Mouse (Mus musculus): ENCODE measurements around the gene Hoxa13. TPM values are rescaled to one million over a fixed set of nuclear protein-coding genes. Genes with fewer than 3 reads are reported as not detected.

The Hoxa13 gene
- total RNA-seq, 2 experiments from 2014 or later = not detected

- no peak overlapping the region for H3K27ac ChIP-seq
- no peak for DNase-seq (ENCODE audit: low spot score in 2 of 2)
- no peak overlapping the region for H3K4me3 ChIP-seq
- TF ChIP-seq CTCF (conservative IDR thresholded peaks at IDR 0.05) = no peak
Measured at GRCm38 (mm10) chr6:52276920-52277319, 16.2 kb upstream of the Hoxa13 start.

- no peak for TF ChIP-seq CTCF (conservative IDR thresholded peaks at IDR 0.05)
- no peak for DNase-seq (ENCODE audit: low spot score in 2 of 2)
- Histone ChIP-seq H3K4me3 (no peak overlapping the region), H3K27ac (no peak overlapping the region)
Measured at GRCm38 (mm10) chr6:52276382-52276781, 15.7 kb upstream of the Hoxa13 start.

DNA sequence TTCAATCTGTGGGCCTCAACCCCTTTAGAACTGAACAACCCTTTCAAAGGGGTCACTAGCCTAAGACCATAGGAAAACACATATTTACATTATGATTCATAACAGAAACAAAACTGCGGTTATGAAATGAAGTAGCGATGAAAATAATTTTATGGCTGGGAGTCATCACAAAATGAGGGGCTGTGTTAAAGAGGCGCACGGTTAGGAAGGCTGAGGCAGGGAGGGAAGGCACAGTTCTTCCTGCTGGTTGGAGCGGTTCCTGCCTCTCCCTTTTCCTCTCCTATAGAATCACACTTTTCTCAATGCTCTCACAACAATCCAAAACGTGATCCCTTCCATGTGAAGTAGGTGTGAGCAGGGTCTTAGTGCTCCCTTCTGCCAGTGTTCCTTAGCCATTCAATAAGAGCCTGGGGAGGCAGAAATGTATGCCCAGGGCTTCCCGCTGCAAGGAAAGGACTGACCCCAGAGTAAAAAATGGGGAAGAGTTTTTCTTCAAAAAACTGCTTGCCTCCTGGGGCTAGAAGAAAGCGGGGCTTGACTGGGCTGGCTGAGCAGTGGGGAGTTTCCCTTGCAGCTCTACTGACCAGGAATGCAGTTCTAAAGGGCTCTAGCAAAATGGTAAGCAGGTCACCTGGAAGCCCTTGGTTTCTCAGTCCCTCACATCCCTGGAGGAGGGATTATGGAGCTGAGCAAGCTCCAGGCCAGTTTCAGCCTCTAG is 15.0 kb upstream of the Hoxa13 start:
- no peak overlapping the region for H3K4me3 ChIP-seq
- no peak for DNase-seq (ENCODE audit: low spot score in 2 of 2)
- TF ChIP-seq CTCF (conservative IDR thresholded peaks at IDR 0.05) = no peak

DNA sequence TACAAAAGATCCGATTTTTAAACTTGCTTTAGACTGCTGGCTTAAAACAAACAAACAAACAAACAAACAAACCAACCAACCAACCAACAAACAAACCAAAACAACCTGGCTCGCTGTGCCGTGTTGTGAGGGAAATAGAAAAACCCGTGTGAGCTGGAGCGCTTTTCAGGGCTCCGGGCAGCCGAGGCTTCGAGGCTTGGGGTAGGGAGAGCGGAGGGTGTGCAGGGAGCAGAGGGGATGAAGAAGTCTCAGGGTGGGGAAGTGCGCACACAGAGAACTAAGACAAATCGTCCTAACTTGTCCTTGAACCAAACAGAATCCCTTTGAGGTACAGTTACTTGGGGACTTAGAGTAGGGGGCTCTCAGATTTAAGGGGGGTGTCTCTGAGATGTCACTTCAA is 13.9 kb upstream of the Hoxa13 start:
- no peak for TF ChIP-seq CTCF (conservative IDR thresholded peaks at IDR 0.05)
- Histone ChIP-seq H3K4me3 (no peak overlapping the region), H3K27ac (no peak overlapping the region)
- no peak for DNase-seq (ENCODE audit: low spot score in 2 of 2)

More for the DNA sequence above, 15.0 kb upstream of the Hoxa13 start:
- no peak overlapping the region for H3K27ac ChIP-seq

GRCm38 (mm10) chr6:52273656-52274280 is 13.1 kb upstream of the Hoxa13 start:
- TF ChIP-seq CTCF (conservative IDR thresholded peaks at IDR 0.05) = no peak
- Histone ChIP-seq H3K4me3 (no peak overlapping the region), H3K27ac (no peak overlapping the region)
- DNase-seq (ENCODE audit: low spot score in 2 of 2) = no peak

- DNase-seq (ENCODE audit: low spot score in 2 of 2) = no peak
- TF ChIP-seq CTCF (conservative IDR thresholded peaks at IDR 0.05) = no peak
- Histone ChIP-seq H3K4me3 (no peak overlapping the region), H3K27ac (no peak overlapping the region)
Measured at GRCm38 (mm10) chr6:52272766-52273655, 12.3 kb upstream of the Hoxa13 start.

DNA sequence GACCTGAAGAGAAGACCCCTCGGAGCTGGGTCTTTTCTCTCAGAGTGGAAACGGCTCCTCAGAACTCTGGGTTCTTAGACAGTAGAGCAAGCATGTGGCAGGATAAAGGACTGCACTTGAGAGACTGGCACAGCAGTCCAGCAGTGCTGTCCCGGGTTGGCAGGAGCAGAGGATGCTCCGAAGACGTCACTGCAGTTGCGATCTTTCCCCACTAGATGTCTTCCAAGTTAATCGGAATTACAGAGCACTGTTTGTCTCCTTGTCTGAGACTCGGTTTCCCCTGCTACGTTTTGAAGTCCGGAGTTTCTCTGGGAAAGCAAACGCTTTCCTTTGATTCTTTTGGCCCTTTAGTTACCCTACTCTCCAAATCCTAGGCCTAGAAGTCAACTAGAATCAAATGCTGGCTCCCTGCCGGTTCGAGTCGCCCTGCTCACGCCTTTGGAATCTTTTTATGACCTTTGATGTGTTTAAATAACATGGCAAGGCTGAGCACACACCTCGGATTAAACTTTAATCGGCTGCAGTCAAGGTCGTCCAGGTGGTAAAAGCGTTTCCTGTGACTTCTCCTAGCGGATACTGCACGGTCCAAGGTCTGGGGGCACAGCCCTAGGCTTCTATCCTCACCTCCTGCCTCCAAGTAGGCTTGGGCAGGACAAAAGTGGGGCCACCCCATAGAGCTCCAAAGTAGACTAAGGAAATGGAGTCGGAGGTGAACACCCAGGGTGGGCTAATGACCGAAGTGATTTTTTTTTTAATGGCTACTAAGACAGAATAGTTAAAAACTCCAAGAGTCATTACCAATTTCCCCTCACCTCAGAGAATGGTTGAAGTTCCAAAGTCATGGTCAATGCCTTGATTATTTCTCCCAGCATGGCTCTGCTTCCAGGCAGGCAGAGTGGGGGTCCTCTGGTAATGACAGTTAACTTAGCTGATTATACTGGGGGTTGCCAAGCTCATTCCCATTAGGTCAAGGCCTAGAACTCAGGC is 10.1 kb upstream of the Hoxa13 start:
- H3K27ac ChIP-seq = no peak overlapping the region
- peak; percentile 27 to 53 for DNase-seq (ENCODE audit: low spot score in 2 of 2)
- peak; percentile 92 for TF ChIP-seq CTCF (conservative IDR thresholded peaks at IDR 0.05)
- no peak overlapping the region for H3K4me3 ChIP-seq

- Histone ChIP-seq H3K4me3 (no peak overlapping the region), H3K27ac (no peak overlapping the region)
- DNase-seq (ENCODE audit: low spot score in 2 of 2) = no peak
- no peak for TF ChIP-seq CTCF (conservative IDR thresholded peaks at IDR 0.05)
Measured at GRCm38 (mm10) chr6:52268756-52269155, 8.1 kb upstream of the Hoxa13 start.

GRCm38 (mm10) chr6:52268341-52268740 is 7.7 kb upstream of the Hoxa13 start:
- H3K4me3 ChIP-seq = no peak overlapping the region
- no peak overlapping the region for H3K27ac ChIP-seq
- TF ChIP-seq CTCF (conservative IDR thresholded peaks at IDR 0.05) = no peak
- no peak for DNase-seq (ENCODE audit: low spot score in 2 of 2)

GRCm38 (mm10) chr6:52267691-52268090 is 7.0 kb upstream of the Hoxa13 start:
- Histone ChIP-seq H3K4me3 (no peak overlapping the region), H3K27ac (no peak overlapping the region)
- TF ChIP-seq CTCF (conservative IDR thresholded peaks at IDR 0.05) = no peak
- no peak for DNase-seq (ENCODE audit: low spot score in 2 of 2)

DNA sequence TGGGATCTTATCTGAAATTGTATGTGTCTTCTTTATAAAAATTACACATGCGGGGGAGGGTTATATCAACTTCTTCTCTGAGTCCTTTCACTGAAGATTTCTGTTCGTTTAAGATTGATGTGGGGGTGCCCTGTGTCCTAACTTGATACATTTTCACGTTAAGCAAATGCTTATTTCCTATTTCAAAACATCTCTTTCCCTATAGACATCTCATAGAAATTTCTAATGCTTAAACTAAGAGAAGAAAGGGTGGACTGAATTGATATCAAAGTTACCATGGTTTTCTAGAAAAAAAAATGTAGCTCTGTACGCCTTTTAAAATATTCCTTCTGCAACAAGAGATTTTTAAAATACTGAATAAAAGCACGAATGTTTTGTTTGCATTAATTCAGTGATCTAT is 6.5 kb upstream of the Hoxa13 start:
- no peak overlapping the region for H3K27ac ChIP-seq
- DNase-seq (ENCODE audit: low spot score in 2 of 2) = no peak
- no peak for TF ChIP-seq CTCF (conservative IDR thresholded peaks at IDR 0.05)
- H3K4me3 ChIP-seq = no peak overlapping the region

DNA sequence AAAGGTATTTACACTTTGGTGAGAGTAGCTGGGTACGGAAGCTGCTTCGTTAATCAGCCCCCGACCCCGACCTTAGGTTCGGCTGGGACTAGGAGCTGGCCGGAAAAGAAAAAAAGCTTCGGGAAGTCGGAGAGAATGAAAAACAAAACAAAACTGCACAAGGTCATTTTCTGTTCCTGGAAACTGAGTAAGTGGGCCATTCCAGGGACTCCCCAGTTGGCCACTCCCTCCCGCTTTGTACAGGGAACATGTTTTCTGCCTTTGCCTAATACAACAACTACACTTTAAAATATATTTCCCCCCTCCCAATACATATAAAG is 5.9 kb upstream of the Hoxa13 start:
- no peak for DNase-seq (ENCODE audit: low spot score in 2 of 2)
- no peak for TF ChIP-seq CTCF (conservative IDR thresholded peaks at IDR 0.05)
- H3K27ac ChIP-seq = no peak overlapping the region
- H3K4me3 ChIP-seq = no peak overlapping the region

Measured in layer of hippocampus, adult 2 months (tissue).